Mouse (Mus musculus) embryonic facial prominence, embryonic 12.5 days (tissue): ENCODE results near the gene Zfp449. TPM values are rescaled to one million over a fixed set of nuclear protein-coding genes. Genes with fewer than 3 reads are reported as not detected.
"Not testable (repeated sequence)": the region's sequence is repeated elsewhere in the genome, so short reads cannot be mapped to it uniquely, and the experiment has no call there.

Experiments
- ATAC-seq: fragments of 200-750 bp; cut with Nextera tagmentation; 2 replicates; pipeline ENCODE4 v1.8.0; 2017; ENCODE audit not compliant: insufficient number of reproducible peaks, insufficient read depth, low FRiP score, low TSS enrichment
- H3K27ac ChIP-seq: fragments of 300-500 bp; sonication (generic); 2 replicates; pipeline ENCODE4 v1.5.1; 2016; ENCODE audit warnings: mild to moderate bottlenecking
- H3K27me3 ChIP-seq: fragments of 300-500 bp; sonication (generic); 2 replicates; pipeline ENCODE4 v1.6.1; 2016; ENCODE audit warnings: mild to moderate bottlenecking, moderate library complexity
- H3K36me3 ChIP-seq: fragments of 300-500 bp; sonication (generic); 2 replicates; pipeline ENCODE4 v1.6.1; 2016; ENCODE audit warnings: mild to moderate bottlenecking
- H3K4me1 ChIP-seq: fragments of 300-500 bp; sonication (generic); 2 replicates; pipeline ENCODE4 v1.6.1; 2016
- H3K4me2 ChIP-seq: fragments of 300-500 bp; sonication (generic); replicated peaks from 2 replicates; pipeline ENCODE4 v1.6.1; 2016; ENCODE audit warnings: mild to moderate bottlenecking, moderate library complexity
- H3K4me3 ChIP-seq: fragments of 300-500 bp; sonication (generic); 2 replicates; pipeline ENCODE4 v1.5.1; 2016; ENCODE audit warnings: mild to moderate bottlenecking
- H3K9ac ChIP-seq: fragments of 300-500 bp; sonication (generic); 2 replicates; pipeline ENCODE4 v1.6.1; 2016; ENCODE audit warnings: mild to moderate bottlenecking, moderate library complexity
- H3K9me3 ChIP-seq: fragments of 300-500 bp; sonication (generic); 2 replicates; pipeline ENCODE4 v1.6.1; 2016; ENCODE audit warnings: mild to moderate bottlenecking, moderate library complexity
- WGBS: fragments of 180-500 bp; shearing (Covaris S2); methylation state at CpG from one replicate; pipeline ENCODE4 v1.1.7; 2016; 5-methylcytosine and 5-hydroxymethylcytosine counted together
- polyA plus RNA-seq: library from polyadenylated mRNA; unstranded; fragments of >200 nt; fragmentation: Nextera tagmentation; extraction: Ambion mirVana; gene quantifications from 2 replicates; pipeline ENCODE4 v1.2.1, GENCODE M21; 2016

Zfp449 gene
- 7.9 and 8.8 TPM in 2 replicates for polyA plus RNA-seq

- H3K9me3 ChIP-seq, result no peaks in the 10 kb centered on the region
- no peak within 1 kb of the TSS for H3K27ac ChIP-seq
- H3K4me2 ChIP-seq, result peak within 1 kb of the TSS; percentile 49
- no peaks in the 10 kb centered on the region for H3K27me3 ChIP-seq
- peak; percentile 94 for ATAC-seq
- 18% methylated on average over 33 of the region's 39 CpGs for WGBS
- no peaks in the 10 kb centered on the region for H3K4me1 ChIP-seq
- no peaks in the 10 kb centered on the region for H3K36me3 ChIP-seq
- H3K4me3 ChIP-seq, result peak within 1 kb of the TSS; percentile 52
- H3K9ac ChIP-seq, result peak within 1 kb of the TSS; percentile 47
Observed at GRCm38 (mm10) chrX:56346176-56346931, at the start of gene Zfp449. Gene Zfp449 (plus strand): TSS chrX:56346400.

DNA sequence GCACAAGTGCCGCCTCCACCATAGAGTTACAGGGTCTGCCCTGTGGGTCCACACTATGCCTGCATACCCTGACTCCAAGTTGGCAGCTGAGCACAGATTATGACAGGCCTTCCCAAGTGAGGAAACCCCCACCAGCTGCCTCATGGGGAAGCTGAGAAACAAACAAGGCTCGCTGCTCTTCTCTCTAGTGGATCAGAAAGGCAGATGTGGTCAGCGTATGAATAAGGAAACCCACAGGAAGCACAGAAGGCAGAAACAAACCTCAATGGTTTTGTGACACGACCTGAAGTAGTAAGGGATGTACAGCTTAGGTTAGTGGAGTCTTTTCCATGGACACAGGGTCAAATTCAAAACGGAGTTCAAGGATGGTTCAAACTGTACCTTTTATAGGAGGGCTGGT is 38.6 kb upstream of the Zfp449 start:
- no peak overlapping the region for H3K4me3 ChIP-seq
- H3K4me1 ChIP-seq, result no peaks in the 10 kb centered on the region
- H3K27ac ChIP-seq, result no peak overlapping the region
- H3K27me3 ChIP-seq, result no peaks in the 10 kb centered on the region
- no peak for ATAC-seq
- H3K9me3 ChIP-seq, result no peaks in the 10 kb centered on the region
- 79% methylated on average over 5 of the region's 5 CpGs for WGBS
- no peak overlapping the region for H3K9ac ChIP-seq
- no peaks in the 10 kb centered on the region for H3K36me3 ChIP-seq
- H3K4me2 ChIP-seq, result no peak overlapping the region

DNA sequence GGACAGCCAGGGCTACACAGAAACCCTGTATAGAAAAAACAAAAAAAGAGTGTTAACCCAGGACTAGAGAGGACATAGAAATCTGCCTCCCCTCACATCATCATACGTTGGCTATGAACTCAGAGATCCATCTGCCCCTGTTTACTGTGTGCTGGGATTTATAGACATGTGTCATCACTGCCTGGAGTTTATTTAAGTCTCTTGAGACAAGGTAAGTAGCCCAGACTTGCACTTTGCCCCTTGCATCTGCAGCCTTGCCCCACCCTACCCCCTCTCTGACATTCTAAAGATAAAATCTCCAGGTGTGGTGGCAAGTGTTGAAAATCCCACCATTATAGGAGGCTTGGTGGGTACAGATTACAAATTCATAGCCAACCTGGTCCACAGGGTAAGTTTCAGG is 33.4 kb upstream of the Zfp449 start:
- Histone ChIP-seq H3K27me3 (no peaks in the 10 kb centered on the region), H3K4me2 (no peak overlapping the region), H3K4me1 (no peaks in the 10 kb centered on the region), H3K9ac (no peak overlapping the region), H3K9me3 (no peaks in the 10 kb centered on the region), H3K27ac (no peak overlapping the region), H3K36me3 (no peaks in the 10 kb centered on the region), H3K4me3 (no peak overlapping the region)
- 62% methylated on average over 1 of the region's 1 CpGs for WGBS
- ATAC-seq, result no peak

DNA sequence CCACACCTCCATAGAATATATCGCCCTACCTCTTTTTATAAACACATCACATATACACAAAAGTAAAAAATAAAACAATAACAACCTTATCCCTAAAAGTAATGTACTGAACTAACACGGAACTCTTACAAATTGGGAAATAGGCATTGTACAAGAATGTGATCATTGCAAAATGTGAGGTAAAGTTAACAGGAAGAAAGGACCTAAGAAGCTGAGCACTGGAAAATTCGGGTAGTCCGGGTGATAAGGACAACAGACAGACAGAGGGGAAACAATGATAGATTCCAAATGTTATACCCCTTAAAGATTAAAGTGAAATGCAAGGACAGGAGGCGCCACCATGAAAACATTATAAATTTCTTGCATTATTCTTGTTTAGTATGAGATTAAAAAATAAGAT is 24.1 kb upstream of the Zfp449 start:
- H3K4me1 ChIP-seq, result no peaks in the 10 kb centered on the region
- H3K9me3 ChIP-seq, result no peaks in the 10 kb centered on the region
- no peak overlapping the region for H3K9ac ChIP-seq
- no peak overlapping the region for H3K27ac ChIP-seq
- H3K4me2 ChIP-seq, result no peak overlapping the region
- WGBS, result 80% methylated on average over 5 of the region's 5 CpGs
- ATAC-seq, result no peak
- no peaks in the 10 kb centered on the region for H3K27me3 ChIP-seq
- H3K36me3 ChIP-seq, result no peaks in the 10 kb centered on the region
- no peak overlapping the region for H3K4me3 ChIP-seq

GRCm38 (mm10) chrX:56322731-56323130 is 23.5 kb upstream of the Zfp449 start:
- H3K27ac ChIP-seq, result no peak overlapping the region
- no peak overlapping the region for H3K4me2 ChIP-seq
- H3K36me3 ChIP-seq, result no peaks in the 10 kb centered on the region
- no peaks in the 10 kb centered on the region for H3K9me3 ChIP-seq
- no peak overlapping the region for H3K9ac ChIP-seq
- H3K4me3 ChIP-seq, result no peak overlapping the region
- H3K4me1 ChIP-seq, result no peaks in the 10 kb centered on the region
- ATAC-seq, result no peak
- no peaks in the 10 kb centered on the region for H3K27me3 ChIP-seq
- 53% methylated on average over 2 of the region's 2 CpGs for WGBS

GRCm38 (mm10) chrX:56332046-56332445 is 14.2 kb upstream of the Zfp449 start:
- no peaks in the 10 kb centered on the region for H3K4me1 ChIP-seq
- no peaks in the 10 kb centered on the region for H3K9me3 ChIP-seq
- 60% methylated on average over 3 of the region's 3 CpGs for WGBS
- no peak for ATAC-seq
- H3K27me3 ChIP-seq, result no peaks in the 10 kb centered on the region
- no peak overlapping the region for H3K4me2 ChIP-seq
- no peak overlapping the region for H3K4me3 ChIP-seq
- H3K36me3 ChIP-seq, result no peaks in the 10 kb centered on the region
- no peak overlapping the region for H3K9ac ChIP-seq
- H3K27ac ChIP-seq, result no peak overlapping the region

DNA sequence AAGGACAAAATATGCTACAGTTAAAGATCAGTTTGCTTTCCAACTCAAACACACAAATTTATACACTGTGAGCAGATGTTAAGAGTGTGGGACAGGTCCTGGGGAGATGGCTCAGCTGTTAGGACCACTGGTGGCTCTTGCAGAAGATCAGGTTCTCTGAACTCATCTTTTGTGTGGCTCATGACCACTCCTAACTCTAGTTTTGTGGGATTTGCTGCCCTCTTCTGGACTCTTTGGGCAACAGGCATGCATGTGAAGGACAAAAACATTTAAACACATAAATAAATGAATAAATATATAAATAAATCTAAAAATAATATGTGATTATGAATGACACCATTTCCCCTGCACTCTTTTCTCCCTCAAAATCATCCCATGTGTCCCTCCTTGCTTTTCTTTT is 5.9 kb upstream of the Zfp449 start:
- ATAC-seq, result no peak
- Histone ChIP-seq H3K4me3 (no peak overlapping the region), H3K4me2 (no peak overlapping the region), H3K9ac (no peak overlapping the region), H3K9me3 (no peaks in the 10 kb centered on the region), H3K27me3 (no peaks in the 10 kb centered on the region), H3K36me3 (no peaks in the 10 kb centered on the region), H3K27ac (no peak overlapping the region), H3K4me1 (no peaks in the 10 kb centered on the region)

GRCm38 (mm10) chrX:56342921-56343320 is 3.3 kb upstream of the Zfp449 start:
- ATAC-seq, result no peak
- Histone ChIP-seq H3K4me1 (no peaks in the 10 kb centered on the region), H3K27ac (no peak overlapping the region), H3K4me3 (no peak overlapping the region), H3K9me3 (no peaks in the 10 kb centered on the region), H3K9ac (no peak overlapping the region), H3K27me3 (no peaks in the 10 kb centered on the region), H3K36me3 (no peaks in the 10 kb centered on the region), H3K4me2 (no peak overlapping the region)
- 75% methylated on average over 3 of the region's 3 CpGs for WGBS

- no peaks in the 10 kb centered on the region for H3K9me3 ChIP-seq
- no peaks in the 10 kb centered on the region for H3K36me3 ChIP-seq
- peak overlapping the region; percentile 49 for H3K4me2 ChIP-seq
- H3K9ac ChIP-seq, result peak overlapping the region; percentile 47
- H3K27ac ChIP-seq, result no peak overlapping the region
- H3K4me3 ChIP-seq, result peak overlapping the region; percentile 52
- H3K4me1 ChIP-seq, result no peaks in the 10 kb centered on the region
- WGBS, result 46% methylated on average over 8 of the region's 8 CpGs
- no peaks in the 10 kb centered on the region for H3K27me3 ChIP-seq
- no peak for ATAC-seq
Observed at GRCm38 (mm10) chrX:56346932-56347253, 693 bp downstream of the Zfp449 start.

- peak within 1 kb of the TSS; percentile 55 for H3K4me2 ChIP-seq
- peak; percentile 89 for ATAC-seq
- peak within 1 kb of the TSS; percentile 43 for H3K4me3 ChIP-seq
- H3K27me3 ChIP-seq, H3K4me1 ChIP-seq, H3K27ac ChIP-seq, H3K36me3 ChIP-seq, H3K9me3 ChIP-seq: not testable (repeated sequence)
- WGBS, result 29% methylated on average over 54 of the region's 56 CpGs
- H3K9ac ChIP-seq, result peak within 1 kb of the TSS; percentile 44
Observed at GRCm38 (mm10) chrX:56374431-56375128, 28.4 kb downstream of the Zfp449 start, which contains the start of gene Smim10l2a. Gene Smim10l2a (plus strand): TSS chrX:56374586.

GRCm38 (mm10) chrX:56380852-56381251 is 34.7 kb downstream of the Zfp449 start:
- Histone ChIP-seq H3K27ac (no peak overlapping the region), H3K4me2 (no peak overlapping the region), H3K9me3 (0 out of 2 replicates have a peak, but pooled peaks cover 3% of the 10 kb centered on the region), H3K27me3 (no peaks in the 10 kb centered on the region), H3K9ac (no peak overlapping the region), H3K4me1 (no peaks in the 10 kb centered on the region), H3K36me3 (no peaks in the 10 kb centered on the region), H3K4me3 (no peak overlapping the region)
- WGBS, result 70% methylated on average over 2 of the region's 2 CpGs
- ATAC-seq, result no peak

- Histone ChIP-seq H3K9ac (no peak overlapping the region), H3K4me1 (no peaks in the 10 kb centered on the region), H3K27ac (no peak overlapping the region), H3K36me3 (no peaks in the 10 kb centered on the region), H3K27me3 (no peaks in the 10 kb centered on the region), H3K4me3 (no peak overlapping the region), H3K4me2 (no peak overlapping the region), H3K9me3 (no peaks in the 10 kb centered on the region)
- no peak for ATAC-seq
- 82% methylated on average over 2 of the region's 2 CpGs for WGBS
Observed at GRCm38 (mm10) chrX:56384142-56384541, 37.9 kb downstream of the Zfp449 start.
